Mouse (Mus musculus) CH12.LX (cell line): ENCODE data around the gene Leng9. TPM values are rescaled to one million over a fixed set of nuclear protein-coding genes. Genes with fewer than 3 reads are reported as not detected.
"Not testable (repeated sequence)": the region's sequence is repeated elsewhere in the genome, so short reads cannot be mapped to it uniquely, and the experiment has no call there.

Experiments
- DNase-seq: peaks from one replicate; pipeline ENCODE4 v3.0.0-alpha.2; 2013; ENCODE audit errors: extremely low read depth
- H3K27ac ChIP-seq: 2 replicates; pipeline ENCODE4 v1.5.1; 2012; ENCODE audit warnings: low read depth, mild to moderate bottlenecking, control low read depth, moderate library complexity; ENCODE audit not compliant: insufficient read depth
- H3K27me3 ChIP-seq: replicated peaks from 2 replicates; pipeline ENCODE3; 2012; ENCODE audit warnings: inconsistent platforms
- H3K36me3 ChIP-seq, 2 experiments: replicated peaks in 1 of 2; 2 replicates each; pipeline versions ENCODE3 to v1.6.1; 2012; ENCODE audit warnings: inconsistent platforms in 1 of 2, low read length in 1 of 2, mild to moderate bottlenecking in 1 of 2, mixed read lengths in 1 of 2, moderate library complexity in 1 of 2; ENCODE audit not compliant: control insufficient read depth in 1 of 2, insufficient read depth in 1 of 2
- H3K4me1 ChIP-seq, 2 experiments: 2 replicates each; pipeline ENCODE4 v1.6.1; 2012; ENCODE audit warnings: inconsistent platforms in 1 of 2, moderate library complexity in 1 of 2; ENCODE audit not compliant: insufficient read depth in 2 of 2, control insufficient read depth in 1 of 2
- H3K4me2 ChIP-seq: 2 replicates; pipeline ENCODE4 v1.6.1; 2012; ENCODE audit warnings: low read depth, mild to moderate bottlenecking, control low read depth; ENCODE audit not compliant: poor library complexity, insufficient read depth, severe bottlenecking
- H3K4me3 ChIP-seq, 3 experiments: fragments of 150-350 bp in 1 of 3; sonication (generic) in 1 of 3; replicated peaks in 1 of 3; 2 replicates each; pipeline versions ENCODE3 to v1.5.1; 2011 to 2012; ENCODE audit warnings: low read depth in 2 of 3, low read length in 2 of 3, mild to moderate bottlenecking in 2 of 3, moderate library complexity in 2 of 3, control low read depth in 1 of 3, improper control_type of control experiment in 1 of 3, inconsistent platforms in 1 of 3, mixed read lengths in 1 of 3; ENCODE audit not compliant: poor library complexity in 1 of 3
- H3K79me2 ChIP-seq: replicated peaks from 2 replicates; pipeline ENCODE4 v1.6.1; 2012; ENCODE audit warnings: mild to moderate bottlenecking, moderate library complexity; ENCODE audit not compliant: control insufficient read depth, poor library complexity, insufficient read depth, severe bottlenecking; ENCODE audit errors: extremely low read depth
- H3K9ac ChIP-seq: 2 replicates; pipeline ENCODE4 v1.6.1; 2012; ENCODE audit warnings: low read depth, mild to moderate bottlenecking, control low read depth, moderate library complexity; ENCODE audit not compliant: insufficient read depth
- H3K9me3 ChIP-seq: replicated peaks from 2 replicates; pipeline ENCODE3; 2012; ENCODE audit warnings: low read length, inconsistent platforms, mixed read lengths
- CHD1 ChIP-seq: IDR thresholded peaks from 2 replicates; pipeline ENCODE4 v1.6.1; 2012; ENCODE audit warnings: low read depth, low read length, improper control_type of control experiment, inconsistent platforms
- E2F4 ChIP-seq: IDR thresholded peaks from 2 replicates; pipeline ENCODE4 v1.6.1; 2011; ENCODE audit warnings: low read depth, low read length, improper control_type of control experiment; ENCODE audit not compliant: insufficient replicate concordance
- ELF1 ChIP-seq: IDR thresholded peaks from 2 replicates; pipeline ENCODE4 v1.6.1; 2014; ENCODE audit warnings: low read depth, mild to moderate bottlenecking, inconsistent platforms, low read length, improper control_type of control experiment
- EP300 ChIP-seq: IDR thresholded peaks from 2 replicates; pipeline ENCODE4 v1.6.1; 2011; ENCODE audit warnings: low read length, improper control_type of control experiment
- ETS1 ChIP-seq: conservative IDR thresholded peaks from 2 replicates; pipeline ENCODE4 v1.6.1; 2012; ENCODE audit warnings: low read depth, mild to moderate bottlenecking, inconsistent platforms, low read length, improper control_type of control experiment, moderate library complexity
- JUN ChIP-seq: IDR thresholded peaks from 2 replicates; pipeline ENCODE4 v1.6.1; 2011; ENCODE audit warnings: low read depth, mild to moderate bottlenecking, low read length, improper control_type of control experiment, moderate library complexity; ENCODE audit not compliant: insufficient read depth
- POLR2AphosphoS2 ChIP-seq: IDR thresholded peaks from 2 replicates; pipeline ENCODE4 v1.6.1; 2011; ENCODE audit warnings: low read depth, low read length, improper control_type of control experiment
- ZKSCAN1 ChIP-seq: IDR thresholded peaks from 2 replicates; pipeline ENCODE4 v1.6.1; 2012; ENCODE audit warnings: low read depth, inconsistent platforms, low read length, improper control_type of control experiment, borderline replicate concordance
- dilution Hi-C: fragments of 300-500 bp; cut with MboI; formaldehyde crosslinking; loops from 2 replicates; pipeline ENCODE4 v1.14.3; 2020; ENCODE audit warnings: low sequenced_read_pairs; ENCODE audit not compliant: extremely low pct_unique_long_range_greater_than_20kb, extremely low pct_ligation_motif_present
- in situ Hi-C: fragments of 300-500 bp; cut with MboI; formaldehyde crosslinking; loops from 3 replicates; pipeline ENCODE4 v1.14.3; 2019; ENCODE audit warnings: low sequenced_read_pairs, low pct_ligation_motif_present, low pct_unique_long_range_greater_than_20kb, mixed read lengths
- polyA plus RNA-seq: library from polyadenylated mRNA; unstranded; fragments of >175 nt; gene quantifications from 2 replicates; pipeline ENCODE4 v1.2.1, GENCODE M21; 2012; ENCODE audit warnings: low read depth; ENCODE audit not compliant: insufficient read length
- total RNA-seq, 2 experiments: library from RNA; depleted of rRNA; stranded (reverse); fragments of 300-350 nt in 1 of 2; fragments of >200 nt in 1 of 2; gene quantifications; 2 replicates each; pipeline ENCODE4 v1.2.3; 2012 to 2014

The Leng9 gene
- total and polyA plus RNA-seq, 3 experiments, result 1.1 to 1.2 (median 1.2) TPM

GRCm38 (mm10) chr7:4163571-4164072 is 13.4 kb upstream of the Leng9 start:
- dilution Hi-C loops (no loop called here), in situ Hi-C loops (no loop called here)
- Histone ChIP-seq H3K79me2 (no peaks in the 10 kb centered on the region), H3K9me3 (no peaks in the 10 kb centered on the region), H3K4me2 (peak overlapping the region; percentile 68; the same call in 1 of the 2 replicates), H3K4me1 (peaks cover 3 to 17% of the 10 kb centered on the region in 2 experiments; a peak in 3 of 4 replicates), H3K9ac (no peak overlapping the region), H3K4me3 (peak overlapping the region in 1 of 3 experiments; percentile 51), H3K36me3 (no peaks in the 10 kb centered on the region), H3K27me3 (no peaks in the 10 kb centered on the region), H3K27ac (no peak overlapping the region)
- TF ChIP-seq JUN (no peak), ETS1 (peak; percentile 33; the same call in 1 of the 2 replicates), POLR2AphosphoS2 (no peak)
- DNase-seq, result peak; percentile 26

DNA sequence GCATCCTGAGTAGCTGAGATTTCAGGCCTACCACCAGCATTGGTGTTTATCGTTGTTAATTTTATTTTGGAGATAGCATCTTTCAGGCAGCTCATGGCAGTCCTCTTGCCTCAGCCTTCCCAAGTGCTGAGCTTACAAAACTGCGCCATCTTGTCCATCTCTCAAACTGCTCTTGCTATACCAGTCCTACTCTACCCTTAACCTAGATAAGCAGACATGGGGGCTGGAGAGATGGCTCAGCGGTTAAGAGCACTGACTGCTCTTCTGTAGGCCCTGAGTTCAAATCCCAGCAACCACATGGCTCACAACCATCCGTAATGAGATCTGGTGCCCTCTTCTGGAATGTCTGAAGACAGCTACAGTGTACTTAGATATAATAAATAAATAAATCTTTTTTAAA is 11.4 kb upstream of the Leng9 start:
- H3K27me3 ChIP-seq, in situ Hi-C loops, H3K4me2 ChIP-seq, H3K9ac ChIP-seq, H3K4me3 ChIP-seq, H3K9me3 ChIP-seq, dilution Hi-C loops, H3K27ac ChIP-seq, H3K36me3 ChIP-seq, DNase-seq, H3K79me2 ChIP-seq: not testable (repeated sequence)
- peaks cover 3 to 13% of the 10 kb centered on the region in 2 experiments; a peak in 3 of 4 replicates for H3K4me1 ChIP-seq

GRCm38 (mm10) chr7:4154976-4155375 is 4.8 kb upstream of the Leng9 start:
- dilution Hi-C loops (no loop called here), in situ Hi-C loops (no loop called here)
- peaks cover 10 to 20% of the 10 kb centered on the region in 2 experiments for H3K4me1 ChIP-seq
- no peak overlapping the region for H3K9ac ChIP-seq
- no peak overlapping the region for H3K4me2 ChIP-seq
- H3K9me3 ChIP-seq, result no peaks in the 10 kb centered on the region
- TF ChIP-seq ELF1 (no peak), E2F4 (no peak), EP300 (no peak), ZKSCAN1 (no peak), CHD1 (no peak)
- H3K36me3 ChIP-seq, result no peaks in the 10 kb centered on the region
- no peaks in the 10 kb centered on the region for H3K27me3 ChIP-seq
- DNase-seq, result no peak
- no peaks in the 10 kb centered on the region for H3K79me2 ChIP-seq
- H3K27ac ChIP-seq, result no peak overlapping the region
- H3K4me3 ChIP-seq, result no peak overlapping the region
